Mouse (Mus musculus) bone marrow, adult 2 months (tissue): ENCODE measurements around the gene Gtf2ird1. TPM values are rescaled to one million over a fixed set of nuclear protein-coding genes. Genes with fewer than 3 reads are reported as not detected.
"Not testable (repeated sequence)": the region's sequence is repeated elsewhere in the genome, so short reads cannot be mapped to it uniquely, and the experiment has no call there.

Experiments used
- H3K27ac ChIP-seq: fragments of 200-500 bp; 2 replicates; pipeline ENCODE4 v1.5.1; 2012; ENCODE audit warnings: low read depth, mild to moderate bottlenecking, control low read depth, inconsistent platforms, low read length; ENCODE audit not compliant: control insufficient read depth, poor library complexity, insufficient read depth
- H3K4me1 ChIP-seq: fragments of 200-500 bp; 2 replicates; pipeline ENCODE4 v1.6.1; 2011; ENCODE audit warnings: low read length; ENCODE audit not compliant: control insufficient read depth, insufficient read depth
- H3K4me3 ChIP-seq: fragments of 200-500 bp; replicated peaks from 2 replicates; pipeline ENCODE3; 2011; ENCODE audit warnings: mild to moderate bottlenecking, low read depth, low read length, control low read depth; ENCODE audit not compliant: control insufficient read depth
- CTCF ChIP-seq: fragments of 200-500 bp; IDR thresholded peaks from 2 replicates; pipeline ENCODE4 v1.5.1; 2011; ENCODE audit warnings: low read length, control low read depth; ENCODE audit not compliant: control insufficient read depth, insufficient read depth
- POLR2A ChIP-seq: fragments of 200-500 bp; IDR thresholded peaks from 2 replicates; pipeline ENCODE4 v1.6.1; 2011; ENCODE audit warnings: low read depth, mild to moderate bottlenecking, control low read depth, low read length, borderline replicate concordance; ENCODE audit not compliant: control insufficient read depth
- WGBS: fragments of 180-500 bp; shearing (Covaris S2); methylation state at CpG from one replicate; pipeline ENCODE4 v1.1.7; 2018; 5-methylcytosine and 5-hydroxymethylcytosine counted together
- polyA plus RNA-seq: library from polyadenylated mRNA; stranded (reverse); fragments of >200 nt; gene quantifications from 2 replicates; pipeline ENCODE4 v1.2.4, GENCODE M21; 2011; ENCODE audit warnings: low replicate concordance; ENCODE audit not compliant: missing spikeins, insufficient read depth, insufficient read length

Gene Gtf2ird1
- polyA plus RNA-seq, 1 experiment, result 13.1 TPM

GRCm38 (mm10) chr5:134372926-134373658 lies 83.4 kb downstream of the Gtf2ird1 start:
- H3K4me1 ChIP-seq, result no peaks in the 10 kb centered on the region; the same call in 1 of the 2 replicates
- no peak overlapping the region for H3K27ac ChIP-seq
- TF ChIP-seq POLR2A (no peak), CTCF (no peak)
- H3K4me3 ChIP-seq, result no peak overlapping the region
- 88% methylated on average over 6 of the region's 6 CpGs for WGBS

GRCm38 (mm10) chr5:134371511-134372289 lies 84.8 kb downstream of the Gtf2ird1 start:
- no peaks in the 10 kb centered on the region; the same call in 1 of the 2 replicates for H3K4me1 ChIP-seq
- H3K27ac ChIP-seq, result no peak overlapping the region
- WGBS, result 80% methylated on average over 5 of the region's 5 CpGs
- H3K4me3 ChIP-seq, result no peak overlapping the region
- TF ChIP-seq CTCF (no peak), POLR2A (no peak)

GRCm38 (mm10) chr5:134370831-134371230 lies 85.7 kb downstream of the Gtf2ird1 start:
- Histone ChIP-seq H3K27ac (no peak overlapping the region), H3K4me1 (no peaks in the 10 kb centered on the region; the same call in 1 of the 2 replicates), H3K4me3 (no peak overlapping the region)
- WGBS, result 72% methylated on average over 2 of the region's 2 CpGs
- no peak for TF ChIP-seq POLR2A
- TF ChIP-seq CTCF, result no peak

- H3K4me1 ChIP-seq, result no peaks in the 10 kb centered on the region
- WGBS, result 83% methylated on average over 4 of the region's 4 CpGs
- no peak overlapping the region for H3K4me3 ChIP-seq
- no peak overlapping the region; the same call in 1 of the 2 replicates for H3K27ac ChIP-seq
- TF ChIP-seq CTCF, result no peak
- TF ChIP-seq POLR2A, result no peak
Observed at GRCm38 (mm10) chr5:134359101-134359500, 97.4 kb downstream of the Gtf2ird1 start.

GRCm38 (mm10) chr5:134355372-134355771 lies 101.1 kb downstream of the Gtf2ird1 start:
- H3K4me3 ChIP-seq, result not testable (repeated sequence)
- WGBS, result 83% methylated on average over 4 of the region's 4 CpGs

GRCm38 (mm10) chr5:134353117-134353516 lies 103.4 kb downstream of the Gtf2ird1 start:
- no peak overlapping the region for H3K4me3 ChIP-seq
- H3K27ac ChIP-seq, result no peak overlapping the region
- H3K4me1 ChIP-seq, result no peaks in the 10 kb centered on the region; the same call in 1 of the 2 replicates
- TF ChIP-seq CTCF (no peak), POLR2A (no peak)
- 65% methylated on average over 4 of the region's 4 CpGs for WGBS

More at GRCm38 (mm10) chr5:134355372-134355771, 101.1 kb downstream of the Gtf2ird1 start:
- H3K27ac ChIP-seq, H3K4me1 ChIP-seq: not testable (repeated sequence)

- no peaks in the 10 kb centered on the region; the same call in 1 of the 2 replicates for H3K4me1 ChIP-seq
- WGBS, result 23% methylated on average over 3 of the region's 3 CpGs
- no peak overlapping the region for H3K4me3 ChIP-seq
- no peak overlapping the region for H3K27ac ChIP-seq
- TF ChIP-seq CTCF (no peak), POLR2A (no peak)
Observed at GRCm38 (mm10) chr5:134352527-134353001, 104.0 kb downstream of the Gtf2ird1 start.

GRCm38 (mm10) chr5:134350660-134351059 lies 105.9 kb downstream of the Gtf2ird1 start:
- Histone ChIP-seq H3K4me1 (no peaks in the 10 kb centered on the region; the same call in 1 of the 2 replicates), H3K27ac (no peak overlapping the region), H3K4me3 (no peak overlapping the region)
- TF ChIP-seq CTCF (no peak), POLR2A (no peak)
- WGBS, result 14% methylated on average over 10 of the region's 10 CpGs
